Mouse (Mus musculus) brain, embryonic 14.5 days (tissue): ENCODE data around the gene Lsm14a.

Source experiments
- CTCF ChIP-seq: fragments of 200-500 bp; IDR thresholded peaks from 2 replicates; pipeline ENCODE4 v1.5.1; 2012; ENCODE audit warnings: inconsistent platforms, mild to moderate bottlenecking, moderate library complexity, borderline replicate concordance; ENCODE audit not compliant: insufficient read depth, insufficient read length; ENCODE audit errors: extremely low read depth
- POLR2A ChIP-seq: fragments of 200-500 bp; IDR thresholded peaks from 2 replicates; pipeline ENCODE4 v1.6.1; 2012; ENCODE audit warnings: mild to moderate bottlenecking, inconsistent platforms, borderline replicate concordance; ENCODE audit not compliant: poor library complexity, insufficient read depth, insufficient read length, severe bottlenecking; ENCODE audit errors: extremely low read depth

- no peak for TF ChIP-seq POLR2A
- TF ChIP-seq CTCF = no peak
These were observed 74.0 kb downstream of the Lsm14a start for GRCm38 (mm10) chr7:34319123-34319522.
